Mouse (Mus musculus) urinary bladder, postnatal 14 days (tissue): ENCODE measurements around the gene Col28a1.

ENCODE experiments used
- DNase-seq: peaks from one replicate; pipeline ENCODE4 v3.0.0; 2021; ENCODE audit warnings: low spot score

Col28a1 gene

GRCm38 (mm10) chr6:8118577-8118976, 73.8 kb downstream of the Col28a1 start:
- DNase-seq: no peak

- DNase-seq: no peak
Observed at GRCm38 (mm10) chr6:8105870-8106706, 86.3 kb downstream of the Col28a1 start.

GRCm38 (mm10) chr6:8101224-8101623, 91.2 kb downstream of the Col28a1 start:
- DNase-seq: no peak

DNA sequence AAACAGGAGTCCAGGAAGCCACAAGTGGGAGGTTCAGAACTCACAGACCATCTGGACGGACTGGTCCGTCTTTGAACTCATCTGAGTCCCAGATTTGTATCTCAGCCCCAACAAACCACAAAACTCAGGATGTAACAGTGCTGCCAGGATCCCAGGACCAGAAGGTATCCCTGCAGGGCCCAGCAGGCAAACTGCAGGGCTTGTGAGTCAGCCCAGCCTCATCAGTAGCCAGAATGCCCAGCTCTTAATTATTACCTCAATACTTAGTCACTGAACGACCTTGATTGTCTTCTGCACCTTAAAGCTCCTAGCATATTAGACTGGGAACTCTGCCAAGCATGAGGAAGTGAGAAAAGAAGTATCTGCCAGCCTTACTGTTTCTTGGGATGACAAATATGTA, 96.6 kb downstream of the Col28a1 start:
- no peak for DNase-seq

GRCm38 (mm10) chr6:8094160-8094953, 98.1 kb downstream of the Col28a1 start:
- no peak for DNase-seq

DNA sequence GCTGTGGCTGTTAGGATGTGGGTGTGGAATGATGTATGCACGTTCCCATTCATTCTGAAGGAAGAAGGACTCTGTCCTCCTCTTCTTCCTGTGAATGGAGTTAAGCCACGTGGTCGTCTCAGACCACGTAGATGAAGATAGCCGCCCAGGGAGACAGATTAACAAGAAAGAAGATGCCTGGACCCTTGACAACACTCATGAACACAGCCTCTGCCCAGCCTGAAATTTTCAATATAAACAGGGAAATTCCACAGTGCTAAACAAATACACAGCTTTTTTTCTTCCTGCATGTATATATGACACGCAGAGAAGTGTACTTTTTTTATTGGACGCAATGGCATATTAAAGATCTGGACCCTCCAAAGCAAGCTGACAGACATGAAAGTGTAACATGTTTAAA, 98.9 kb downstream of the Col28a1 start:
- no peak for DNase-seq

DNA sequence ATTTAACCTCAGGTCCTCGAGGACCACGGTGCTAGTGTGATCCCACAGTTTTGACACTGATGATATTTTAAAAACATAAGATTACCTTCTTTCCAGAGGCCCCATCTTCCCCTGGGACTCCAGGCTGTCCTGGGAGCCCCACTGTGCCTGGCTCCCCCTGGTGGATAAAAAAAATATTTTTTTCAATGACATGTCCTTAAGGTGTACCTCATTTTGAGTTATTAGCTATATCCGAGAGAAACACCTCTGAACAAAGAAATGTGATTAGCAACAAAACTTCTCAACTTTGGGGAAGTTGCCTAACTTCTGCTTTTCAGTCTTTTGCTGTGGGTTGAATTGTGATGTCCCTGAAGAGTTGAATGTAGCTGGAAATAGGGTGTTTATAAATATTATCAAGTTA, 105.6 kb downstream of the Col28a1 start:
- peak; percentile 16 for DNase-seq

DNA sequence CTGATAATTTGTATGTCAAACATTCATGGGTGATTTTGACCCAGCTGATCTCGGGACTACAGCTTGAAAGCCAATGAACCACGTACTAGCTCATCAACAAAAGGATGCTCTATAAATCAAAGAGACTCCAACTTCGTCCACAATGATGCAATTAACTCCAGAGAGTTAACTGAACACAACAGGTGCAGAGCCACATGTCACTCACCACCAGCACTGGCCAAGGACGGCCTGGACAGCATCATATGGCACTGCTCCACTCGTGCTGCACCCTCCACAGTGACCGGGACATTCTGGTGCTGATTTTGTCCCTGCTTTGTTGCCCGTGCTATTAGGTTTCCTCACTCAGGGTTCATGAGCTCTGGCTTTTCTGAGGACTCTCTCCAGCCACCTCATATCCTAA, 107.6 kb downstream of the Col28a1 start:
- no peak for DNase-seq

DNA sequence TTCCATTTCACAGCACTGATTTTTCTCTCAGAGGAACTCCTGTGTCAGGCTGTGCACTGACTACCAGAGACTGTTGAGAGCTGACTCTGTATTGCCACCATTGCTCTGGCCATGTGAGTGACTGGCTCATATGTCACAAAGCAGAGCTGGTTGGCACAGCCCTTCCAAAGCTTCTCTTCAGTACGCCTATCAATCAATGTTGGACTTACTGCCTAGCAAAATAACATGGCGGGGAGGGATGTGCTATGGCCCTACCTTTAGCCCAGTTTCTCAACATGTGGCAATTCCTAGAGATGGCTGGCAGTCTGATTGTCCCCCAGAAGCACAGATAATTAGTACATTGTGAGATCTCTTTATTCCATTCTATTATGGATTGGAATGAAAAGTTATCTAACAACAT, 109.2 kb downstream of the Col28a1 start:
- no peak for DNase-seq

GRCm38 (mm10) chr6:8077572-8078146, 114.8 kb downstream of the Col28a1 start:
- DNase-seq: no peak

DNA sequence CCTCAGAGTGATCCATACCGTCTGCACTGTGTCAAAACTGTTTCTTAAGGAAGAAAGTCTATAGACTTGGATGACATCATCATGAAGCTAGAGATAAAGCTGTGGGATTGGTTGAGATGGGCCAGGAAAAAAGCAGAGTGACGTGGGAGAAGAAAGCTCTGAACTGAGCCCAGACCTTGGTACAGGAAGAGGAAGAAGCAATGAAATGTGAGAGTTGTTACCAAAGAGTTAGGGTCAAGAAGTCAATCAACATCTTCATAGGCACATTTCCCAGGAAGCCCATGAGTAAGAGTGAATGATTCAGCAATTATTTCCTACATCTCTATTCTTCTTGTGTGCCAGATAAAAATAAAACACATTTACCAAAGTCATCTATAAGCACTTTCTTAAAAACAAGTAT, 117.5 kb downstream of the Col28a1 start:
- no peak for DNase-seq

DNA sequence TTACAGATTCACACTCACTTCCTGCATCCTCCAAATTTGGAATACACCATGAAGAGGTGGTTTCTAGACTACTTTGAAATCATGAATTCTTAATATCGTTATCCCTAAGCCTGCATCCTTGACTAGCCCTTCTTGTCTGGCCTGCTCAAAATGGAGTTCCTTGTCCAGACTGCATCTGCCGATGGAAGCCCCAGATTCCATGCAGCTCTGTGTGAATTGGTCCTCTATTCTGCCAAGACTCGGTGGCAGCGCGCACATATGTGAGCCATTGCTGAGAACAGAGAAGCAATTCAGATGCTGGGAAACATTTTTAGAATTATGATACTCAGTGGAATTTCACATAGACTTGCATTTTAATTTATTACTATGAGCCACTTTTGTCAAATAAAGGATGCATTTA, 123.4 kb downstream of the Col28a1 start:
- no peak for DNase-seq

- no peak for DNase-seq
Observed at GRCm38 (mm10) chr6:8068394-8068793, 124.0 kb downstream of the Col28a1 start.

DNA sequence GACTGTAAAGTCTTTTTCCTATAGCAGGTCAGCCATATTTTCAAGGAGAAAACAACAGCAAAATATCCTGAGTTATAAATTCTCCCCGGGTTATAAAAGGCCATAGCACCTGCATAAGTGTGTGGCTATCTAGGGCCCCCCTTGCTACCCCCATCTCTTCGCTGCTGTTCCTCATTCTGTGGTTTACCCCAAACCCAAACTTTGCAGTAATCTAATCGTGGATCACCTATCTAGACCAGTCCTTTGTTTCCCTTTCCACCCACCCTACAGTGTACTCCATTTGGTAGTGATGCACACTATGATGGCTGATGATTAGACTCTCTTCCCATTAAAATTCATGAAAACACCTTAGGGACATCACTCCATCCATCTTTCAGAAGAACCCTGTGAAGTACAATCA, 125.3 kb downstream of the Col28a1 start:
- DNase-seq: no peak

DNA sequence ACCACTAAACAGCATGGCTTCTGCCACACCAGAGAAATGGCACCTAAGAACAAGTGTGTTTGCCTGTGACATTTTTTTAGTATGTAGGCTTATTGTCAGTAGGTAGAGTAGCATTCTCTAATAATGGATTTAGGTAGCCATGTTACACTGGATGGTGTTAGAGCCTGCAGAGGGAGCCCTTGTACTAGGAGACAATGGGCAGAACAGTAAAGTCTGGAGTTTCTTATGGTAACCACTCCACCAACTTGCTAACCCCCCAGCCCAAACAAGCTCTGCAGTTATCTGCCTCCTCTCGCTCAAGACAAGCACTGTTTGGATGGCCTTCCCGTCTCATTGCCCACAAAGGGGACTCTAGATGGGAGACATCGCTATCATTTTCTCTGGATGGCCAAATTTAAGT, 126.2 kb downstream of the Col28a1 start:
- peak; percentile 48 for DNase-seq

- no peak for DNase-seq
Observed at GRCm38 (mm10) chr6:8059199-8059598, 133.2 kb downstream of the Col28a1 start.

GRCm38 (mm10) chr6:8048216-8048615, 144.2 kb downstream of the Col28a1 start:
- DNase-seq: no peak

GRCm38 (mm10) chr6:8046446-8046845, 146.0 kb downstream of the Col28a1 start:
- no peak for DNase-seq

- DNase-seq: no peak
Observed at GRCm38 (mm10) chr6:8045825-8046224, 146.6 kb downstream of the Col28a1 start.

- no peak for DNase-seq
Observed at GRCm38 (mm10) chr6:8028711-8029110, 163.7 kb downstream of the Col28a1 start.

GRCm38 (mm10) chr6:8025332-8026129, 166.9 kb downstream of the Col28a1 start:
- DNase-seq: no peak

GRCm38 (mm10) chr6:8023527-8023926, 168.9 kb downstream of the Col28a1 start:
- no peak for DNase-seq
